Mouse (Mus musculus) intestine, embryonic 15.5 days (tissue): Measurements from ENCODE around the gene Atrnl1. TPM values are rescaled to one million over a fixed set of nuclear protein-coding genes. Genes with fewer than 3 reads are reported as not detected.

ENCODE experiments used
- ATAC-seq: fragments of 200-750 bp; cut with Nextera tagmentation; 2 replicates; pipeline ENCODE4 v1.8.0; 2017; ENCODE audit warnings: moderate TSS enrichment, moderate library complexity
- H3K27ac ChIP-seq: fragments of 300-500 bp; sonication (generic); 2 replicates; pipeline ENCODE4 v1.5.1; 2015; ENCODE audit warnings: mild to moderate bottlenecking, inconsistent platforms
- H3K27me3 ChIP-seq: fragments of 300-500 bp; sonication (generic); replicated peaks from 2 replicates; pipeline ENCODE4 v1.6.1; 2015; ENCODE audit warnings: inconsistent platforms
- H3K36me3 ChIP-seq: fragments of 300-500 bp; sonication (generic); 2 replicates; pipeline ENCODE4 v1.6.1; 2015; ENCODE audit warnings: inconsistent platforms
- H3K4me1 ChIP-seq: fragments of 300-500 bp; sonication (generic); replicated peaks from 2 replicates; pipeline ENCODE4 v1.6.1; 2015; ENCODE audit warnings: inconsistent platforms
- H3K4me2 ChIP-seq: fragments of 300-500 bp; sonication (generic); replicated peaks from 2 replicates; pipeline ENCODE4 v1.6.1; 2015; ENCODE audit warnings: mild to moderate bottlenecking, inconsistent platforms
- H3K4me3 ChIP-seq: fragments of 300-500 bp; sonication (generic); replicated peaks from 2 replicates; pipeline ENCODE4 v1.5.1; 2015; ENCODE audit warnings: inconsistent platforms
- H3K9ac ChIP-seq: fragments of 300-500 bp; sonication (generic); 2 replicates; pipeline ENCODE4 v1.6.1; 2015; ENCODE audit warnings: inconsistent platforms
- H3K9me3 ChIP-seq: fragments of 300-500 bp; sonication (generic); 2 replicates; pipeline ENCODE4 v1.6.1; 2016; ENCODE audit warnings: inconsistent platforms
- WGBS: fragments of 180-500 bp; shearing (Covaris S2); methylation state at CpG from one replicate; pipeline ENCODE4 v1.1.7; 2015; 5-methylcytosine and 5-hydroxymethylcytosine counted together
- polyA plus RNA-seq: library from polyadenylated mRNA; unstranded; fragments of >200 nt; fragmentation: Nextera tagmentation; extraction: Ambion mirVana; gene quantifications from 2 replicates; pipeline ENCODE4 v1.2.1, GENCODE M21; 2015

Gene Atrnl1
- polyA plus RNA-seq, 1 experiment from 2014 or later = 4.6 TPM

DNA sequence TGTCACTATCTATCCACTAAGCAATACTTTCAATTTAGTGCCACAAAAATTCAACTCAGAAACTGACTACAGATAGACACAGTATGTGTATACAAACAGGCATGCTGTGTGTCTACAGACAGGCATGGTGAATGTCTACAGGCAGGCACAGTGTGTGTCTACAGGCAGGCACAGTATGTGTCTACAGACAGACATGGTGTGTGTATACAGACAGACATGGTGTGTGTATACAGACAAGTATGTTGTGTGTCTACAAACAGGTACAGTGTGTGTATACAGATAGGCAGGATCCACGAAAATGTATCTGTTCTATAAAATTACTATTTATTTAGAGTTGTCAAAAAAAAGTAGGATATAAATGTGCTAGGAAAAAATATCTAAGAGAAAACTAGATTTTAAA, 477.1 kb downstream of the Atrnl1 start:
- no peak for ATAC-seq
- H3K4me2 ChIP-seq = no peak overlapping the region
- H3K27me3 ChIP-seq = no peaks in the 10 kb centered on the region
- no peaks in the 10 kb centered on the region for H3K9me3 ChIP-seq
- H3K27ac ChIP-seq = no peak overlapping the region
- no peaks in the 10 kb centered on the region for H3K4me1 ChIP-seq
- 58% methylated on average over 1 of the region's 1 CpGs for WGBS
- H3K4me3 ChIP-seq = no peak overlapping the region
- no peak overlapping the region for H3K9ac ChIP-seq
- no peaks in the 10 kb centered on the region for H3K36me3 ChIP-seq

DNA sequence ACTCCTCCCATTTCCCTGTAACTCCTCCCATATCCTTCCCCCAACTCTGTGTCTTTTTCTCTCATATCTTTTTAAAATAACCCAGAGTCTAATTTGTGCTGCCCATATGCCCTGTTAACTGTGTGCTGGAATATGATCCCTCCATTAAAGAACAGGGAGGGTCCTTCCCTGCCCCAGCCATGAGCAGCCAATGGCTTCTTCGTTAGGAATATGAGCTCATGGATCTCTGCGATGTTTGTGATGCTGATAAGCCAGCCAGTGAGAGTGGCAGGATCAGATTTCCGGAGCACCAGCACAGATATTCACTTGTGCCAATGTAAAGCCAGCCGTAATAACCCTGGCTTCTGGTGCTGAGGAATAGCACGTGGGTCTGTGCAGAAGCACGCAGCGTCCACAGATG, 477.6 kb downstream of the Atrnl1 start:
- WGBS = 29% methylated on average over 7 of the region's 7 CpGs
- peak; percentile 31; the same call in 1 of the 2 replicates for ATAC-seq

DNA sequence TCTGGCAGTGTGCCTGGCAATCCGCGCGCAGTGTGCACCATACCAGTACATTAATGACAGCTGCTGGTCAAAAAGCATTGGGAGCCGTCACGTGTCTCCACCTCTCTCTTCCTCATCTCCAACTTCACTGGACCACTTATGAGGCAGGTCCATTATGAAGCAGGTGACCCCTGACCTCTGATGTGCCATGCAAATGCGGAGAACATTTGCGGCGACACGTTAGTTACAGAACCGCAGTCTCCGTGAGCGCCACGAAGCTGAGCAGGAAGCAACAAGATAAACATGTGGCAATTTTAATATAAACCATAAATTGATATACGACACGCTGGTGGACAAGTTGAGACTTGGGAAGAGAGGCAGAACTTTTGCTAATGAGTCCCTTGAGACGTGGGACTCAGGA, 481.1 kb downstream of the Atrnl1 start:
- Histone ChIP-seq H3K9me3 (no peaks in the 10 kb centered on the region), H3K4me1 (0 out of 2 replicates have a peak, but pooled peaks cover 3% of the 10 kb centered on the region), H3K27me3 (no peaks in the 10 kb centered on the region), H3K9ac (no peak overlapping the region), H3K27ac (no peak overlapping the region), H3K4me3 (no peak overlapping the region), H3K4me2 (no peak overlapping the region), H3K36me3 (no peaks in the 10 kb centered on the region)
- ATAC-seq = no peak
- WGBS = 68% methylated on average over 16 of the region's 16 CpGs

More for the DNA sequence above, 477.6 kb downstream of the Atrnl1 start:
- Histone ChIP-seq H3K36me3 (no peaks in the 10 kb centered on the region), H3K4me1 (no peaks in the 10 kb centered on the region), H3K4me2 (no peak overlapping the region), H3K27ac (no peak overlapping the region), H3K27me3 (no peaks in the 10 kb centered on the region), H3K4me3 (no peak overlapping the region), H3K9me3 (no peaks in the 10 kb centered on the region), H3K9ac (no peak overlapping the region)

DNA sequence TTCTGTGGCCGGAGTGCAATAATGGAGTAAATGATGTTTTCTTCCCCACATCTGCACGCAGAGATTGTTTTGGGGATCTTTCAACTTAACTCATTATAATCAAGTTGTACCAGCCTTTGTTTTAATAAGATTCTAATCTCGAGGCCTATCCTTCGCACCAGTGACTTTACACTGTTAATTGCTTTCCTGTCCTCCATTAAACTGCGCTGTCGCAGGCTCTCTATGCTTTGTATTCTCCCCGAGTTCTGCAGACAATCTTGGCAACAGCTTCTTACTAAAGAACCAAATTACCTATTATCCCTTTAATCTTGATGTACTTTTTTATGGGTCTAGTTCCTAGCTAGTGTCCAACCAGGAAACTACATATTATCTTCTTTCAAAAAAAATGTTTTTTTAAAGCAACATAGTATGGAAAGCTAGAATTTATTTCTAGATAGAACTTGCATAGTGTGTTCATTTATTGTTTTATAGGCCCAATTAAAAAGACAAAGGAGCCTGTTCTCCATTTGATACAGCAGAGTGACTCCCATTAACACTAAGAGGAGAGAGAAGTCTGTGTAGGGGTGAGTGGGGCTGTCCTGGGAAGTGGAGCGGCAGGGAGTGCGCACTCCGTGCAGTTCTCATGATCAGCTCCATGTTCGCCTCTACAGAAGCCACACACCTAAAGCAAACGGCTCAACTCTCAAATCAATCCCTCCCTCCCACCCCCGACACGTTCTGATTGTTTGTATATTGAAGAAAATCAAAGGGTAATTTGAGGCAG, 484.1 kb downstream of the Atrnl1 start:
- Histone ChIP-seq H3K27me3 (no peaks in the 10 kb centered on the region), H3K9me3 (no peaks in the 10 kb centered on the region), H3K36me3 (no peaks in the 10 kb centered on the region), H3K4me3 (no peak overlapping the region), H3K27ac (no peak overlapping the region), H3K4me1 (0 out of 2 replicates have a peak, but pooled peaks cover 3% of the 10 kb centered on the region), H3K9ac (no peak overlapping the region), H3K4me2 (no peak overlapping the region)
- ATAC-seq = peak; percentile 39; the same call in 1 of the 2 replicates
- 53% methylated on average over 14 of the region's 14 CpGs for WGBS

DNA sequence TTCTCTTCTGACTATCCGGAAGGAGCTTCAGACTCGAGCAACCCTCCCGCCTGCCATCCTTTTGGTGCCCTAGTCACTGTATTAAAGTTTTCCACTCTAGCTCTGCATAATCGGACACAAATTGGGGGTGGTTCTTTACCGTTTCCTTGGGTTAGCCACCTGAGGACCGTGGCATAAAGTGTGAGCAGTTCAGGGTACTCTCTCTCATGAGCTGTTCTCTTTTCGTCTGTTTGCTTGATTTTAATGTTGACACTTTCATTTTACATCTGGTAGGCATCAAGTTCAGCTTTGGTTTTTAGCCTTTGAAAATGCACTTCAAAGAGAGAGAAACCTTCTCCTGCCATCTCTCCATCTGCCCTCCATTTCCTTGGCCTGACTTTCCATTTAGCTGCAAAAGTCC, 484.9 kb downstream of the Atrnl1 start:
- Histone ChIP-seq H3K27ac (no peak overlapping the region), H3K4me3 (no peak overlapping the region), H3K9ac (no peak overlapping the region), H3K36me3 (no peaks in the 10 kb centered on the region), H3K9me3 (no peaks in the 10 kb centered on the region), H3K4me1 (0 out of 2 replicates have a peak, but pooled peaks cover 3% of the 10 kb centered on the region), H3K4me2 (no peak overlapping the region), H3K27me3 (no peaks in the 10 kb centered on the region)
- 82% methylated on average over 7 of the region's 7 CpGs for WGBS
- ATAC-seq = no peak

DNA sequence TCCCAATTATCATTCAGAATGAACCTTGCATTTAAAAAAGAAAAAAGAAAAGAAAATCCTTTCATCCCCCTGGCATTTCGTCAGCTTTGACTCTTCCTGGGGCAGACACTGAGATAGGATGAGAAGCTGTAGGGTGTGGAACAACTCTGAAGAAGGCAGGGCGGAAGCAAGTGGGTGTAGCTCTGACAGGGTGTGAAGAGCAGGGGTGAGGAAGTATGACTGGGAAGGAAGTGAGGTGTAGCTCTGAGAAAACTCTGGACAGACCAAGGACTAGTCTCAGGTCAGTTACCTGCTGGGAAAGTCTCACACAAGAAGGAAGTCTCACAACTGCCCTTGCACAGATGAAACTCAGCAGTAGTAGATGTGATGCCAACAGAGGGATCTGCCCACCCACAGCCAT, 486.4 kb downstream of the Atrnl1 start:
- 91% methylated on average over 2 of the region's 2 CpGs for WGBS
- Histone ChIP-seq H3K4me1 (0 out of 2 replicates have a peak, but pooled peaks cover 3% of the 10 kb centered on the region), H3K4me3 (no peak overlapping the region), H3K9ac (no peak overlapping the region), H3K9me3 (no peaks in the 10 kb centered on the region), H3K27ac (no peak overlapping the region), H3K36me3 (no peaks in the 10 kb centered on the region), H3K4me2 (no peak overlapping the region), H3K27me3 (no peaks in the 10 kb centered on the region)
- ATAC-seq = no peak

DNA sequence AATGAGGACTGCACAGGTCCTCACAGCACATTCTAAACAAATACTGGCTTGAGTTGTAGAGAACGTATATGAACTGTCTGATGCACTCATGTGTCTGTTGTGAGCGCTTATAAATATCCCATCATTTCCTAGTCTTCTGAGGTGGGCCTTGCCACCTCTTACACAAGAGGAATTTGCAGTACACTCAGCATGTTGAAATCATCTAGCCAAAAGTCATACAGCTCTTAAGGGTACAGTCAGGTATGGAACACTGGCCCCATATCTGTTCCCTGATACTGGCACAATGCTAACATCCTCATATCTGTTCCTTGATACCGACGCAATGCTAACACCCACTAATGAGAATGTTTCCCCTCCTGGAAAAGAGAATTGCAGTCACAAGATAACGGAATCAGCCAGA, 488.7 kb downstream of the Atrnl1 start:
- Histone ChIP-seq H3K36me3 (no peaks in the 10 kb centered on the region), H3K27me3 (no peaks in the 10 kb centered on the region), H3K9ac (no peak overlapping the region), H3K4me3 (no peak overlapping the region), H3K4me1 (0 out of 2 replicates have a peak, but pooled peaks cover 3% of the 10 kb centered on the region), H3K4me2 (no peak overlapping the region), H3K9me3 (no peaks in the 10 kb centered on the region), H3K27ac (no peak overlapping the region)
- no peak for ATAC-seq
- WGBS = 87% methylated on average over 5 of the region's 5 CpGs

DNA sequence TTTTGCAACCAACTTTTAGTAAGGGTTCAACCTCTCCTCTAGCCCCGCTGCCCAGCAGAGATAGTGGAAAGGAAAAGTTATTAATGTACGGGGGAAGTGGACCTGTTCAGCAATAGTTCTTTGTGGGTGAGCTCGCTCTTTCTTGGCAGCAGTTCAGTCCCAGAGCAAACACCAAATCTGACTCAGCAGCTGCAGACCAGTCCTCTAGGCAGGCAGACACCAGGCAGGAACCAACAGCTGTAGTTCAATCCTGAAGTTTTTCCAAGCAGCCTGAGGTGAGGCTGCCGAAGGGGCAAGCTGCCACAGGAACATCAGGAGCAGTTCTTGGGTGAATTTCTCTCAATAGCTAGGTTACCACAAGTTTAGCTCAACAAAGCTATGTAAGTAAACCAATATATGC, 489.5 kb downstream of the Atrnl1 start:
- Histone ChIP-seq H3K9me3 (no peaks in the 10 kb centered on the region), H3K4me1 (no peaks in the 10 kb centered on the region), H3K4me3 (no peak overlapping the region), H3K36me3 (no peaks in the 10 kb centered on the region), H3K27ac (no peak overlapping the region), H3K9ac (no peak overlapping the region), H3K27me3 (no peaks in the 10 kb centered on the region), H3K4me2 (no peak overlapping the region)
- ATAC-seq = no peak
- WGBS = 63% methylated on average over 4 of the region's 4 CpGs

DNA sequence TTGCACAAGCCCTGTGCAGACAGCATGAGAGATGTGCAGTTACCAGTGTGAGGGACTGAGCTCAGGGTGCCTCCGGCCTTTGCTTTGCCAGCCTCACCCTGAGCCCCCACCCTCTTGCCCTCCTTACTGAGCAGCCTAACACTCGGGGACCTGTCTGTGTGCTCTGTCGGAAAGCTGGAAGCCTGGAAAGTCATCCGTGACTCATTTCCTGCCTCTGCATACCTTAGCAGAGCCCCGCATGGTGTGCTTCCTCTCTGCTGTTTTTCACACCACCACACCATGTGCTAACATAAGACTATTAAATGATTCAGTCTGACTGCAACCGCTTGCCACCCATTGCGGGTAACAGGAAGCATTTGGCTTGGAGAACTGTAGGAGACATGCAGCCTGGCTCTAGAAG, 493.7 kb downstream of the Atrnl1 start:
- no peaks in the 10 kb centered on the region for H3K36me3 ChIP-seq
- H3K9me3 ChIP-seq = no peaks in the 10 kb centered on the region
- no peak for ATAC-seq
- no peak overlapping the region for H3K4me2 ChIP-seq
- no peak overlapping the region for H3K9ac ChIP-seq
- 62% methylated on average over 7 of the region's 7 CpGs for WGBS
- H3K4me3 ChIP-seq = no peak overlapping the region
- H3K27ac ChIP-seq = no peak overlapping the region
- H3K4me1 ChIP-seq = no peaks in the 10 kb centered on the region
- H3K27me3 ChIP-seq = no peaks in the 10 kb centered on the region

DNA sequence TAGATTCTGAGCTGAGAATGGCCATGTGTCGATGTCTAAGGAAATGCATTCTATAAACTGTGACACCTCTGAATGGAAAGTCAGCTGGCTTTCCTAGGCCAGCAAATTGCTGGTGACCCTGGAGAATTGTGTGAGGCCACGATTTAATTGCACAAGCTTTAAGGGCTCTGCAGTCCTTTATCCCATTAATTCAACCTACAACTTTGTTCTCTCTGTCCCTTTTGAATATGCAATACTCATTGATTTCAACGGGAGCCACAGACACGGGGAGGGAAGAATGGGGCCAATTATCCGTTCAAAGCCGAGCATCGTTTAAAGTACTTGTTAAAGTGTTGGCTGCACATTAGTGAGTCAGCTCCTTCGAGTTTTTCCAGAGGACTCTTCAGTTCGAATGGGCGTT, 496.8 kb downstream of the Atrnl1 start:
- no peak for ATAC-seq
- no peaks in the 10 kb centered on the region for H3K36me3 ChIP-seq
- H3K9ac ChIP-seq = no peak overlapping the region
- H3K4me3 ChIP-seq = no peak overlapping the region
- WGBS = 83% methylated on average over 10 of the region's 10 CpGs
- no peaks in the 10 kb centered on the region for H3K4me1 ChIP-seq
- H3K27me3 ChIP-seq = no peaks in the 10 kb centered on the region
- no peak overlapping the region for H3K4me2 ChIP-seq
- no peak overlapping the region for H3K27ac ChIP-seq
- no peaks in the 10 kb centered on the region for H3K9me3 ChIP-seq

DNA sequence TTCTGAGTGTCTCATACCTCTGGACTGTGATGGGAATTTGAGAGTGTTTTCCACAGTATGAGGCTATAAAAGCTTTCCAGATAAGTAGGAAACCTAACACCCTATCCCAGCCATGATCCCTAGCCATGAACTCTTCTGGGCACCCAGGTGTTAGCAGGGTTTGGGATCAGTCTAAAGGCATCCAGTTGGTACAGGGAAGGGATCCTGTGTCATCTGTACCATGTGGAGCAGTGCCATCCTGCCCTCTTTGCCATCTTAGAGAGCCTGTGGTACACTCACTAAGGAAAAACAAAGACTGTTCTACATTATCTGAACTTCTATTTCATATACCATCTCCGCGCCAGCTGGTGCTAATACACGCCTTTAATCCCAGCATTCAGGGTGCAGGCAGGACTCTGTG, 499.7 kb downstream of the Atrnl1 start:
- no peaks in the 10 kb centered on the region for H3K4me1 ChIP-seq
- no peaks in the 10 kb centered on the region for H3K9me3 ChIP-seq
- no peak overlapping the region for H3K4me3 ChIP-seq
- ATAC-seq = no peak
- no peak overlapping the region for H3K27ac ChIP-seq
- H3K27me3 ChIP-seq = no peaks in the 10 kb centered on the region
- H3K4me2 ChIP-seq = no peak overlapping the region
- H3K36me3 ChIP-seq = no peaks in the 10 kb centered on the region
- WGBS = 96% methylated on average over 3 of the region's 3 CpGs
- H3K9ac ChIP-seq = no peak overlapping the region

DNA sequence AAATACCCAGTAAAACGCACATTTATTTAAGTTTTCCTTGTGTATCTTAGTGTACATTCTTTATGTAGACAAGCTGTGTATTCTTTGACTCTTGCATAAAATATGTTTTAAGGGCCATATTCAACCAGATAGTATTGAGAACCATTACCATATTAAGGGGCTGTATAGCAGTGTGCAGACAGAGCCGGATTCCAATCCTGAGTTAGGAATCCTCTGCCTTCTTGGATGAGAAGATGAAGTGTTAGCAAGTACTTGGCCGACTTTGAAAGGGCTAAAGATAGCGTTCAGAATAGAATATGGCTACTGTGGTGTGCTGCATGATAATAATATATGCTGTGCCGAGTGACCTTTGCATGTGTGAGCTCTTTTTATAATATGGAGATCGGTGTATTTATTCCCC, 500.5 kb downstream of the Atrnl1 start:
- ATAC-seq = no peak
- Histone ChIP-seq H3K9ac (no peak overlapping the region), H3K4me3 (no peak overlapping the region), H3K27me3 (no peaks in the 10 kb centered on the region), H3K9me3 (no peaks in the 10 kb centered on the region), H3K36me3 (no peaks in the 10 kb centered on the region), H3K4me1 (no peaks in the 10 kb centered on the region), H3K4me2 (no peak overlapping the region), H3K27ac (no peak overlapping the region)
- 91% methylated on average over 6 of the region's 6 CpGs for WGBS

DNA sequence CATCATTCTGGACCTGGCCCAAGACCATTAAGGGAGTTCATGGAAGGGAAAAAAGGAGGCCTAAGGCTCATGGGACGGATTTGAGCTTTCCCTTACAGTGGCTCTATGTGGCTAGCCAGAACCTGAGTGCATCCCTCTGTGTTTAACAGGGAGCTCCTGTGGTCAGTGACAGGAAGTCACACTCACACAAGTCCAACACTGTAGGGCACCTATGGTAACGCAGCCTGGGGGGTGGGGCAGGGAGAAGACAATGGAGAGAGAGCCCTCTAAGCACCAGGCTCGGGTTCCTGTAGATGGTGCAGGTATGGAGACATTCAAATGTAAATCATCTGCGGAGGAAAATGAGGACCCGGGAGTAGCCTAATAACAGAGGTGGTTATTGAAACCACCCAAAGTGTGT, 501.3 kb downstream of the Atrnl1 start:
- WGBS = 66% methylated on average over 5 of the region's 5 CpGs
- no peaks in the 10 kb centered on the region for H3K9me3 ChIP-seq
- ATAC-seq = no peak
- H3K27ac ChIP-seq = no peak overlapping the region
- no peak overlapping the region for H3K4me3 ChIP-seq
- no peaks in the 10 kb centered on the region for H3K4me1 ChIP-seq
- no peak overlapping the region for H3K9ac ChIP-seq
- H3K4me2 ChIP-seq = no peak overlapping the region
- no peaks in the 10 kb centered on the region for H3K36me3 ChIP-seq
- no peaks in the 10 kb centered on the region for H3K27me3 ChIP-seq
